Mouse (Mus musculus): ENCODE measurements around the gene Pdgfb. TPM values are rescaled to one million over a fixed set of nuclear protein-coding genes. Genes with fewer than 3 reads are reported as not detected.
A peak's percentile ranks its signal among the peaks of the same experiment; 100 is the strongest.

The Pdgfb gene
- polyA plus RNA-seq, 1 experiment from 2014 or later: 3.2 TPM

- WGBS: 77% methylated on average over 5 of the region's 5 CpGs
- Histone ChIP-seq H3K36me3 (ENCODE audit: control insufficient read depth, insufficient read depth) (no peaks in the 10 kb centered on the region), H3K4me1 (ENCODE audit: control insufficient read depth, insufficient read depth, low read length) (peaks cover 41% of the 10 kb centered on the region), H3K9ac (ENCODE audit: low read length) (no peak overlapping the region), H3K4me2 (ENCODE audit: low read depth, low read length) (no peak overlapping the region), H3K27ac (ENCODE audit: low read length) (peak overlapping the region; percentile 45), H3K27me3 (ENCODE audit: control insufficient read depth, insufficient read depth, low read length) (no peaks in the 10 kb centered on the region), H3K4me3 (ENCODE audit: low read length) (no peak overlapping the region), H3K9me3 (replicated peaks; ENCODE audit: control insufficient read depth, low read length) (peaks cover 2% of the 10 kb centered on the region)
- no peak for ATAC-seq (replicated peaks; ENCODE audit: extremely low read depth, insufficient read depth, low FRiP score)
These were observed 11.3 kb upstream of the Pdgfb start for GRCm38 (mm10) chr15:80026061-80026460.

- Histone ChIP-seq H3K4me1 (ENCODE audit: control insufficient read depth, insufficient read depth, low read length) (peaks cover 41% of the 10 kb centered on the region), H3K4me3 (ENCODE audit: low read length) (no peak overlapping the region), H3K36me3 (ENCODE audit: control insufficient read depth, insufficient read depth) (no peaks in the 10 kb centered on the region), H3K4me2 (ENCODE audit: low read depth, low read length) (no peak overlapping the region), H3K27ac (ENCODE audit: low read length) (peak overlapping the region; percentile 45), H3K9me3 (replicated peaks; ENCODE audit: control insufficient read depth, low read length) (no peaks in the 10 kb centered on the region), H3K9ac (ENCODE audit: low read length) (no peak overlapping the region), H3K27me3 (ENCODE audit: control insufficient read depth, insufficient read depth, low read length) (no peaks in the 10 kb centered on the region)
- ATAC-seq (replicated peaks; ENCODE audit: extremely low read depth, insufficient read depth, low FRiP score): no peak
- 37% methylated on average over 7 of the region's 7 CpGs for WGBS
These were observed 10.8 kb upstream of the Pdgfb start for GRCm38 (mm10) chr15:80025615-80026014.

GRCm38 (mm10) chr15:80024331-80025313 lies 9.8 kb upstream of the Pdgfb start:
- H3K4me1 ChIP-seq (ENCODE audit: control insufficient read depth, insufficient read depth, low read length): peaks cover 41% of the 10 kb centered on the region
- H3K27ac ChIP-seq (ENCODE audit: low read length): peak overlapping the region; percentile 78
- WGBS: 33% methylated on average over 11 of the region's 11 CpGs
- H3K9me3 ChIP-seq (replicated peaks; ENCODE audit: control insufficient read depth, low read length): no peaks in the 10 kb centered on the region
- peak overlapping the region; percentile 31; the same call in 1 of the 2 replicates for H3K9ac ChIP-seq (ENCODE audit: low read length)
- H3K4me2 ChIP-seq (ENCODE audit: low read depth, low read length): peak overlapping the region; percentile 3; the same call in 1 of the 2 replicates
- H3K4me3 ChIP-seq (ENCODE audit: low read length): no peak overlapping the region
- no peaks in the 10 kb centered on the region for H3K27me3 ChIP-seq (ENCODE audit: control insufficient read depth, insufficient read depth, low read length)
- no peaks in the 10 kb centered on the region for H3K36me3 ChIP-seq (ENCODE audit: control insufficient read depth, insufficient read depth)
- peak; percentile 71 for ATAC-seq (replicated peaks; ENCODE audit: extremely low read depth, insufficient read depth, low FRiP score)

- Histone ChIP-seq H3K9ac (ENCODE audit: low read length) (no peak overlapping the region), H3K4me1 (ENCODE audit: control insufficient read depth, insufficient read depth, low read length) (peaks cover 18% of the 10 kb centered on the region), H3K36me3 (ENCODE audit: control insufficient read depth, insufficient read depth) (no peaks in the 10 kb centered on the region), H3K4me3 (ENCODE audit: low read length) (no peak overlapping the region), H3K4me2 (ENCODE audit: low read depth, low read length) (no peak overlapping the region), H3K9me3 (replicated peaks; ENCODE audit: control insufficient read depth, low read length) (no peaks in the 10 kb centered on the region), H3K27me3 (ENCODE audit: control insufficient read depth, insufficient read depth, low read length) (peaks cover 7% of the 10 kb centered on the region), H3K27ac (ENCODE audit: low read length) (0 out of 2 replicates have a peak overlapping the region, but pooled peaks have one; percentile 19)
- WGBS: 79% methylated on average over 4 of the region's 4 CpGs
- ATAC-seq (replicated peaks; ENCODE audit: extremely low read depth, insufficient read depth, low FRiP score): no peak
These were observed 5.7 kb upstream of the Pdgfb start for GRCm38 (mm10) chr15:80020516-80020915.

GRCm38 (mm10) chr15:80019625-80020024 lies 4.8 kb upstream of the Pdgfb start:
- Histone ChIP-seq H3K9me3 (replicated peaks; ENCODE audit: control insufficient read depth, low read length) (no peaks in the 10 kb centered on the region), H3K9ac (ENCODE audit: low read length) (no peak overlapping the region), H3K4me3 (ENCODE audit: low read length) (no peak overlapping the region), H3K27me3 (ENCODE audit: control insufficient read depth, insufficient read depth, low read length) (peaks cover 14% of the 10 kb centered on the region), H3K27ac (ENCODE audit: low read length) (no peak overlapping the region), H3K4me2 (ENCODE audit: low read depth, low read length) (no peak overlapping the region), H3K4me1 (ENCODE audit: control insufficient read depth, insufficient read depth, low read length) (peaks cover 14% of the 10 kb centered on the region), H3K36me3 (ENCODE audit: control insufficient read depth, insufficient read depth) (no peaks in the 10 kb centered on the region)
- ATAC-seq (replicated peaks; ENCODE audit: extremely low read depth, insufficient read depth, low FRiP score): no peak
- 48% methylated on average over 4 of the region's 4 CpGs for WGBS

GRCm38 (mm10) chr15:80019220-80019619 lies 4.4 kb upstream of the Pdgfb start:
- Histone ChIP-seq H3K36me3 (ENCODE audit: control insufficient read depth, insufficient read depth) (no peaks in the 10 kb centered on the region), H3K9me3 (replicated peaks; ENCODE audit: control insufficient read depth, low read length) (no peaks in the 10 kb centered on the region), H3K4me1 (ENCODE audit: control insufficient read depth, insufficient read depth, low read length) (peaks cover 10% of the 10 kb centered on the region), H3K4me2 (ENCODE audit: low read depth, low read length) (no peak overlapping the region), H3K27ac (ENCODE audit: low read length) (no peak overlapping the region), H3K4me3 (ENCODE audit: low read length) (no peak overlapping the region), H3K27me3 (ENCODE audit: control insufficient read depth, insufficient read depth, low read length) (peaks cover 14% of the 10 kb centered on the region), H3K9ac (ENCODE audit: low read length) (no peak overlapping the region)
- 83% methylated on average over 7 of the region's 7 CpGs for whole genome bisulfite sequencing
- no peak for ATAC-seq (replicated peaks; ENCODE audit: extremely low read depth, insufficient read depth, low FRiP score)

GRCm38 (mm10) chr15:80016563-80017301 lies 2.0 kb upstream of the Pdgfb start:
- H3K9ac ChIP-seq (ENCODE audit: low read length): no peak overlapping the region
- H3K27me3 ChIP-seq (ENCODE audit: control insufficient read depth, insufficient read depth, low read length): peaks cover 27% of the 10 kb centered on the region
- no peak overlapping the region for H3K27ac ChIP-seq (ENCODE audit: low read length)
- H3K4me2 ChIP-seq (ENCODE audit: low read depth, low read length): no peak overlapping the region
- no peaks in the 10 kb centered on the region for H3K36me3 ChIP-seq (ENCODE audit: control insufficient read depth, insufficient read depth)
- ATAC-seq (replicated peaks; ENCODE audit: extremely low read depth, insufficient read depth, low FRiP score): no peak
- H3K4me3 ChIP-seq (ENCODE audit: low read length): no peak overlapping the region
- WGBS: 77% methylated on average over 9 of the region's 9 CpGs
- no peaks in the 10 kb centered on the region for H3K9me3 ChIP-seq (replicated peaks; ENCODE audit: control insufficient read depth, low read length)
- H3K4me1 ChIP-seq (ENCODE audit: control insufficient read depth, insufficient read depth, low read length): peaks cover 17% of the 10 kb centered on the region

GRCm38 (mm10) chr15:80015211-80015952 lies 605 bp upstream of the Pdgfb start:
- H3K27me3 ChIP-seq (ENCODE audit: control insufficient read depth, insufficient read depth, low read length): peaks cover 38% of the 10 kb centered on the region
- H3K9ac ChIP-seq (ENCODE audit: low read length): peak overlapping the region; percentile 75; the same call in 1 of the 2 replicates
- H3K36me3 ChIP-seq (ENCODE audit: control insufficient read depth, insufficient read depth): no peaks in the 10 kb centered on the region
- peak overlapping the region; percentile 90 for H3K4me2 ChIP-seq (ENCODE audit: low read depth, low read length)
- ATAC-seq (replicated peaks; ENCODE audit: extremely low read depth, insufficient read depth, low FRiP score): no peak
- WGBS: 59% methylated on average over 7 of the region's 7 CpGs
- H3K9me3 ChIP-seq (replicated peaks; ENCODE audit: control insufficient read depth, low read length): no peaks in the 10 kb centered on the region
- peaks cover 17% of the 10 kb centered on the region for H3K4me1 ChIP-seq (ENCODE audit: control insufficient read depth, insufficient read depth, low read length)
- H3K4me3 ChIP-seq (ENCODE audit: low read length): peak overlapping the region; percentile 63; the same call in 1 of the 2 replicates
- H3K27ac ChIP-seq (ENCODE audit: low read length): no peak overlapping the region
